Mouse (Mus musculus) liver, adult 2 months (tissue): ENCODE measurements at regions not wholly inside any gene's neighbourhood (a gene's known extent, or its start where the extent isn't known, plus 50 kb on each side); places are given as distances from the start of the nearest gene placed in this dataset.

ENCODE experiments used
- CTCF ChIP-seq: fragments of 200-500 bp; IDR thresholded peaks from 2 replicates; pipeline ENCODE4 v1.5.1; 2011; ENCODE audit warnings: low read depth, low read length, control low read depth
- POLR2A ChIP-seq: fragments of 200-500 bp; IDR thresholded peaks from 2 replicates; pipeline ENCODE4 v1.6.1; 2011; ENCODE audit warnings: low read length, control low read depth; ENCODE audit not compliant: insufficient read depth; ENCODE audit errors: extremely low read depth

- no peak for TF ChIP-seq POLR2A
- no peak for TF ChIP-seq CTCF
Observed at GRCm38 (mm10) chr12:113401578-113402113, 87.7 kb upstream of the Adam6b start.
